Mouse (Mus musculus) lung, adult 2 months (tissue): ENCODE measurements at regions not wholly inside any gene's neighbourhood (a gene's known extent, or its start where the extent isn't known, plus 50 kb on each side); places are given as distances from the start of the nearest gene placed in this dataset.

Experiments used
- CTCF ChIP-seq: fragments of 200-500 bp; IDR thresholded peaks from 2 replicates; pipeline ENCODE4 v1.5.1; 2011; ENCODE audit warnings: mild to moderate bottlenecking, low read length, control low read depth; ENCODE audit not compliant: insufficient read depth
- POLR2A ChIP-seq: fragments of 200-500 bp; IDR thresholded peaks from 2 replicates; pipeline ENCODE4 v1.6.1; 2011; ENCODE audit warnings: low read depth, mild to moderate bottlenecking, control low read depth, low read length, borderline replicate concordance; ENCODE audit errors: extremely low read depth

DNA sequence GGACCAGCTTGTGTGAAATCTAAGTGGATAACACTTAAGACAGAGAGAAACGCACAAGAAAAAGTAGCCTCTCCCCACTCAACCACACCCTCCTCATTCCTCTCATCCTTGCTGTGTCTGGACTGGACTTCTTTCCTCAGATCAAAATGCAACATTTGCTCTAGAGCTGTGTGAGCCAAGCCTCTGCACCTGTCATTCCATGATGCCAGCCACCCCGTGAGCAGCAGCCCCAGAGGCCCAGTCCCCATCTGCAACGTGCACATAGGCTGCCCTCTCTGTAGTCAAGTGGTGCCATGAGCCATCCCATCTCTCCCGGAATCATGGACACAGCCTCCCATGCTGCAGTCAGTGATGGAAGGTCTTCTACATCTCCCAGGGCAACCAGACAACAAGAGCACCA is 55.1 kb upstream of the Gpc1 start:
- TF ChIP-seq CTCF (no peak), POLR2A (no peak)
